Mouse (Mus musculus) E14TG2a.4 (cell line): ENCODE measurements around the gene Dmrtb1.

Source experiments
- CTCF ChIP-seq: conservative IDR thresholded peaks from 2 replicates; pipeline ENCODE4 v1.5.1; 2014; ENCODE audit warnings: low read length
- NANOG ChIP-seq: IDR thresholded peaks from 2 replicates; pipeline ENCODE4 v1.6.1; 2014; ENCODE audit warnings: borderline replicate concordance, low read length, mixed read lengths

- TF ChIP-seq CTCF (no peak), NANOG (no peak)
Observed at GRCm38 (mm10) chr4:107684130-107684529, at the start of gene Dmrtb1.
